Mouse (Mus musculus) liver, embryonic 14.5 days (tissue): ENCODE measurements at regions not wholly inside any gene's neighbourhood (a gene's known extent, or its start where the extent isn't known, plus 50 kb on each side); places are given as distances from the start of the nearest gene placed in this dataset.

Experiments used
- CTCF ChIP-seq: IDR thresholded peaks from 2 replicates; pipeline ENCODE4 v1.5.1; 2016; ENCODE audit warnings: antibody characterized with exemption, low read depth, control low read depth
- EP300 ChIP-seq: IDR thresholded peaks from 2 replicates; pipeline ENCODE4 v1.6.1; 2016; ENCODE audit warnings: antibody characterized with exemption, low read depth

DNA sequence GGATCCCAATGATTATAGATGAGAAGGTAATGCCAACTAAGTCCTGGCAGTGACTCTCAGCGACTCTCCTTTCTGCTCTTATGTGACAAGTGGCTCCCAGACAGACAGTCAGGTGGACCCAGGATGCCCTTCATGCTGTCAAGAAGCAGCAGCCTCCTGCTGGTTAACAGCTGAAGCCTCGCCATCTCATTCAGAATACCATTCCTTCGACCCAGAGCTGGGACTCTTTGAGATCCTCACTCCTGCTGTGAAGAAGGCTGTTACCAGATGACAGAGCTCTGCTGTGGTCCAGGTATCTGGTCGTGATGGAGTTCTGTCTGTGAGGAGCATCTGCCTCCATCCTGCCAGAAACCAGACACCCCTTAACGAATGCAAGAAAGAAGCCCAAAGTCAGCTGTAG is 590.9 kb upstream of the Arpp21 start:
- TF ChIP-seq CTCF (no peak), EP300 (no peak)
